Mouse (Mus musculus): ENCODE measurements at regions not wholly inside any gene's neighbourhood (a gene's known extent, or its start where the extent isn't known, plus 50 kb on each side); places are given as distances from the start of the nearest gene placed in this dataset.

DNA sequence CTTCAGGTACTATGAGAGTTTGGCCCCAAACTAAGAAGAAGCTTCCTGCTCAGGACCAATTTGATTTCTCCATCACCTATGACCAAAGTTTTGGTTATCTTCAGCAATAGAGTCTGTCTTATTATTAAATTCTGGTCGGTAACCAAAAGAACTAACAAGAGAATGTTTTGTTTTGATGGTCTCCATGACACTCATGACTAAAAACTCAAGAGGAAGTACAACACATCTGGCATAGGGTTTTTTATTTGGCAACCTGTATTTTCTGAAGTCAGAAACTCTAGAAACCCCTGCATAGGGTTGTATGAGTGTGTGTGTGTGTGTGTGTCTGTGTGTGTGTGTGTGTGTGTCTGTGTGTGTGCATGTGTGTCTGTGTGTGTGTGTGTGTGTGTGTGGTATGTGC lies 310.5 kb downstream of the Ptprc start:
- DNase-seq (ENCODE audit: low read depth, low spot score): no peak

DNA sequence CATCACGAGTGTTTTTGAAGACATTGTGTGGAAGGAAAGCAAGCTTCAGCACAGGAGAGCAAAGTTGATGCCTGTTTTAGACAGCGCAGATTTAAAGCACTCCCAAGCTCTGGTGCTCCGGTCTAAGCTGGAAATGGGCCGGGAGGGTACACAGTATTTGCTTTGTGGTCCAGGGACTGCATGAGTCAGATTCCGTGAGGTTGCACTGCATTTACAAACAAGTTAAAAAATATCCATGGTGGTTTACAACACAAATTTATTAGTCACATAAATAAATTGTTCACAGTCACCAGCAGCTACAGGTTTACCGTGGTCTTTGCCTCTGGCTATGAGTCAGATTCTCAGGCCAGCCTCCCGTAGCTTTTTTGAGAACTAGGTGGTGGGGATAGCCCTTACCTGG lies 312.0 kb downstream of the Ptprc start:
- no peak for DNase-seq (ENCODE audit: low read depth, low spot score)

- no peak for DNase-seq (ENCODE audit: low read depth, low spot score)
Measured at GRCm38 (mm10) chr1:137852262-137852661, 323.2 kb downstream of the Ptprc start.

GRCm38 (mm10) chr1:137847311-137847923 lies 328.1 kb downstream of the Ptprc start:
- no peak for DNase-seq (ENCODE audit: low read depth, low spot score)

- DNase-seq (ENCODE audit: low read depth, low spot score): no peak
Measured at GRCm38 (mm10) chr1:137846857-137847256, 328.7 kb downstream of the Ptprc start.

DNA sequence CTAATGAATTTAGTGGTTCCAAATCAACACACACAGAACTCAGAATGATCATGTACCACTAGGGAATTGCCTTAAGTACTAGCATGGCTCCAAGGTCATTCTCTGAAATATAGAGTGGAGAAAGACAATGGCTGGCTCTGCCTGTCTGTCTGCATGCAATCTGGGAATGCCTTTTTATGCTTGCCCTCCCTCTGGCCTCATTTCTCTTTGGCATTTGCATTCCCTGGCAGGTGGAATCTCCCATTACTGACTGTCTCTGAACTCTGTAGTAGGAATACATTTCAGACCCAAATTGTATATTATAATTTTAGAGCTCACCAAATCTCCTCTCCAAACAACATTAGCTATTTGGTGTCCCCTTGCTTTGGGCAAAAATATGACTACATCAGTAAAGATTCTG lies 335.0 kb downstream of the Ptprc start:
- no peak for DNase-seq (ENCODE audit: low read depth, low spot score)

- DNase-seq (ENCODE audit: low read depth, low spot score): no peak
Measured at GRCm38 (mm10) chr1:137839703-137840102, 335.8 kb downstream of the Ptprc start.

DNA sequence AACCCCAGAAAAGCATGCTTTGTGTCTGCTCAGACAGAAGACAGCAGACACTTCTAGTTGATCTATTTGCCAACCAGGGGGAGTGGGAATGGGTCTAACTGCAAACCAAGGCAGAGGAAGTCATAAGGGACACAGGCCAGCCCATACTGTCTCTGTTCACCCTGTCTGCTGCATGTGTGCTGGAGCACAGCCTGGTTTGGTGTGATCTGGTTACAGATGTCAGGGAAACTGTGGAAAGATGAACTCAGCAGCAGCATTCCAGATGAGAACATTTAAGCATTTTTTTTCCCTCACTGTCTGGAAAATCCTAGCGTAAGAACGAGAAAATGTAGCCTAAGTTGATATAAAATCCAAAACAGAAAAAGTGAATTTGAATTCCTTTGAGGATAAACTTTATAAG lies 336.2 kb downstream of the Ptprc start:
- no peak for DNase-seq (ENCODE audit: low read depth, low spot score)

DNA sequence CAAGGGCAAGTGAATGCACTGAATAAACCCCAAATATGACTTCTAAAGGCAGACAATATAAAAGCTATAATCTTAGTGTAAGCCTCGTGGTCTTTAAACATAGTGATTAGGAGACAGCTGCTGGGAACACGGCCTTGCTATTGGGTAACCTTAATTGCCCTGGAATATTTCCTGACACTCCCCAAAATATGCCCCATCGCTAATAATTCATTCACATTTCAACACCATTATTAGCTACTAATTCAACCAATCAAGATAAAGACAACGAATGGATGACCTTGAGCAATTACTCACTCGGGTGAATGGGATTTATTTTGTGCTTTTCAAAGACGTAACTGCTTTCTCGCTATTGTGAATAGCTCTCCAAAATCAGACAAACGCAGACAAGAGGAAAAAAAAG lies 337.2 kb downstream of the Ptprc start:
- no peak for DNase-seq (ENCODE audit: low read depth, low spot score)

DNA sequence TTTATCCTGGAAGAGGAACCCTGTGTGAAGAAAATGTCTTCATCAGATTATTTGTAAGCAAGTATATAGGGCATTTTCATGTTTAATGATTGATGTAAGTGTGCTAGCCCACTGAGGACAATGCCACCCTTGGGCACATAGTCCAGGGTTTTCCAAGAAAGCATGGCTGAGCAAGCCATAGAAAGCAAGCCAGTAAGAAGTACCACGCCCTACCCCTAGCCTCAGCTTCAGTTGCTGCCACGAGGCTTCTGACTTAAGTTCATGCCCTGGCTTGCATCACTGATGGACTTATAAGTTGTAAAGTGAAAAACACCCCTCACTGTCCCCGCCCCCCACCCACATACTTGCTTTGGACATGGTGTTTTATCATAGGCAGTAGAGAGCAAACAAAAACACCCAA lies 342.0 kb downstream of the Ptprc start:
- DNase-seq (ENCODE audit: low read depth, low spot score): no peak

GRCm38 (mm10) chr1:137831284-137831683 lies 344.2 kb downstream of the Ptprc start:
- DNase-seq (ENCODE audit: low read depth, low spot score): no peak

GRCm38 (mm10) chr1:137827379-137827778 lies 348.1 kb downstream of the Ptprc start:
- no peak for DNase-seq (ENCODE audit: low read depth, low spot score)

DNA sequence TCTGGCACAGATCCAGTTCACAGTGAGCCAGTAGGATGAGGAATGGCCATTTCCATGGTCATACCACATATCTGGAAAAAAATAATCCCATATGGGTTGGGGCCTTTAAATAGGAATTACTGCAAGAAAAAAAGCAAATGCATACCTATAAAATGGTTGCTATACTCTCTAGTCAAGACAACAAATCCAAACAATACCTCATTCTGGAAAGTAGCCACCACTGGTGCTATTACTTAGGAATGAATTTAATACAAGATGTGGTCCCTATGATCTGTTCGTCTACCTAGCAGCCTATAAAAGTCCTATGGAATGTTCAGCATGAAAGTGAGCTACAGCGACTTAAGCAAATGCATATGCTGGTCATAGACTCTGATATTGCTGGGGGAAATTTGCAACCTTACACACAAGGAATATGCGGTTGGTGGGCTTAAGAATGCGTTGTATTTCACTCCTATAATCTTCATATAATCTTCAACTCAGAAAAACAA lies 360.1 kb downstream of the Ptprc start:
- no peak for DNase-seq (ENCODE audit: low read depth, low spot score)

DNA sequence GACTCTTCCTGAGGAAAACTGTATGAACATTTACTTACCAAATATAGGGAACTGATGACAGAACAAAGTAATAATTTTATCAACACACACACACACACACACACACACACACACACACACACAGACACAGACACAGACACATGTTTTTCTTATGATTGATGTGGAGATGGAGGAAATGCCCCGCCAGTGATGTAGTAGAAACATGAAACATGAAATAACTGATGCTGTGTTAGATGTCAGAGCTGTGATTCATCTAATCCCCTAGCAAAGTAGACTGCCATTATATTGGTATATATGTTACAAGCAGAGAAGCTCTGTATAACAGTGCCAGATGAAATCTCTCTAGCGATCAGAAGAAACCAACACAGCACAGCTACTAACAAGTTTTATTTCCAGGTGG lies 361.0 kb downstream of the Ptprc start:
- DNase-seq (ENCODE audit: low read depth, low spot score): peak; percentile 48

- no peak for DNase-seq (ENCODE audit: low read depth, low spot score)
Measured at GRCm38 (mm10) chr1:137813716-137814115, 361.8 kb downstream of the Ptprc start.

- DNase-seq (ENCODE audit: low read depth, low spot score): no peak
Measured at GRCm38 (mm10) chr1:137811981-137812380, 363.5 kb downstream of the Ptprc start.

GRCm38 (mm10) chr1:137806742-137807141 lies 368.8 kb downstream of the Ptprc start:
- DNase-seq (ENCODE audit: low read depth, low spot score): peak; percentile 45

DNA sequence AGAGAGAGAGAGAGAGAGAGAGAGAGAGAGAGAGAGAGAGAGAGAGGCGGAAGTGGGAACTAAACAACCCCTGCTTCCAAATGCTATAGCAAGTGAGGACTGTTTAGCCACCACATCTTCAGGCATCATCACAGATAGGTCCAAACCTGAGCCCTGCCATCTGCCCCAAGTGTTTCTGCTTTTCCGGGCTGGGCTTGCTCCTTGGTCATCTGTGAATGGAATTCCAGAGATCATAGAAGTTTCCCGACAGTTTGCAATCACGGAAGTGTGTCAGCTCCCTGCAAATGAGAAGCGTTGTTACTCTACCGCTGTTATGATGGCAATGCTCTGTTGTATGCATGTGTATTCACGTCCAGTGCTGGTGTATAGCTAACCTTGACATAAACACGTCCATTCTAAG lies 369.3 kb downstream of the Ptprc start:
- DNase-seq (ENCODE audit: low read depth, low spot score): peak; percentile 32

DNA sequence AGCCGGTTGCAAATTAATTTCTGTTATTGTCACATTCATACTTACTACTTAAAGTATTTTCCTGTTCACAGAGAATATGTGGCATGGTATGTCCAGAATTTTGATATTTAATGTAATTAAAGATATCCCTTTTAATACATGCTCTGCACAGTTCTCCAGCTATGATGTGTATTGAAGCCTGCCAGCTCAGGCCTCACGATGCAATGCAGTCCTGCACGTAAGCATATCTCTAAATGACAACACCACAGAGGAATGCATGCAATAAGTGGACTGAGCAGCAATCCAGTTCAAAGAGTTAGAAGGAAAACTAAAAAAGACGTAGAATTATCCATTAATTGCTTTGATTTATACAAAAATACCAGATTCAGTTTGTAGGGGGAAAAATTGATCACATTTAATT lies 373.4 kb downstream of the Ptprc start:
- no peak for DNase-seq (ENCODE audit: low read depth, low spot score)

- DNase-seq (ENCODE audit: low read depth, low spot score): no peak
Measured at GRCm38 (mm10) chr1:137800752-137801151, 374.8 kb downstream of the Ptprc start.

GRCm38 (mm10) chr1:137788789-137789188 lies 386.7 kb downstream of the Ptprc start:
- DNase-seq (ENCODE audit: low read depth, low spot score): no peak

DNA sequence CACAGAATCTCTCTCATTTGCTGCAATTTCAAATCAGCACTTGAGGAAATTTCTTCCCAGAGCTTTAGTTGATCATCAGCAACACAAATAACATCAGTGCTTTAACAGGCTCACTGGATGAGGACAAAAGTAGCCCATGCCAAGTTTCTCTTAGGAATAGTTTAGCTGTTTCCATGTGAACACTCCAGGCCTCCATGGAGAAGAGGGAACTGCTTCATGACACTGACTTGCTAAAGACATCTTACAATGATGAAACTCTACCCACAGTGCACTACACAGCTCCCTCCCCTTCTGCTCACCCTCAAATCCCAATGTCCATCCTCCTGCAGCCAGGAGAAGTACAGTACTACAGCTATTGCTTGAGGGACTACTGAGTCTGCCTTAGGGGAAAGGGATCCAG lies 388.9 kb downstream of the Ptprc start:
- no peak for DNase-seq (ENCODE audit: low read depth, low spot score)

DNA sequence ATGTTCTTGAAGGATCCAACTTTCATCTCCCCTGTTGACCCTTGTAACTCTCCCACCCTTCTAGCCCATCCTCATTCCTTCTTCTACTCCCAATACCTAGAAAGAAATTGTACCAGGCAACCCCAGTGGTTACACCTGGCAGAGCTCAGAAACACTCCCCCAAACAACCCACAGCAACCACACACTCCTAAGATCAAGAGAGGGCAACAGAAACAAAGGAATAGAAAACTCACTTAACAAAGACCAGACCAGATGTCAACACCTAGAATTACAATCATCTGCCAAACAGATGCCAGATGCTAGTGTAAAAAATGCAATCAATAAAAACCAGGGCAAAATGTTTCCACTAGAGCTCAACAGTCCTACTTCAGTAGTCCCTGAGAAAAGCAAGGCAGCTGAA lies 400.9 kb downstream of the Ptprc start:
- no peak for DNase-seq (ENCODE audit: low read depth, low spot score)

GRCm38 (mm10) chr1:137760797-137761196 lies 414.7 kb downstream of the Ptprc start:
- no peak for DNase-seq (ENCODE audit: low read depth, low spot score)

All from CD4-positive helper T cell, adult 2 months (primary cell).